Mouse (Mus musculus) heart, embryonic 16.5 days (tissue): ENCODE results near the gene Fam208a. TPM values are rescaled to one million over a fixed set of nuclear protein-coding genes. Genes with fewer than 3 reads are reported as not detected.

Experiments
- ATAC-seq: fragments of 200-750 bp; cut with Nextera tagmentation; replicated peaks from 2 replicates; pipeline ENCODE4 v1.8.0; 2017; ENCODE audit warnings: moderate number of reproducible peaks; ENCODE audit not compliant: insufficient read depth, low FRiP score; ENCODE audit errors: extremely low read depth
- H3K27ac ChIP-seq: fragments of 300-500 bp; sonication (generic); 2 replicates; pipeline ENCODE4 v1.5.1; 2014; ENCODE audit warnings: mild to moderate bottlenecking, low read length, control low read depth, moderate library complexity
- H3K27me3 ChIP-seq: fragments of 300-500 bp; sonication (generic); 2 replicates; pipeline ENCODE4 v1.6.1; 2014; ENCODE audit warnings: low read length, mixed read lengths; ENCODE audit not compliant: control insufficient read depth, insufficient read depth
- H3K36me3 ChIP-seq: fragments of 300-500 bp; sonication (generic); 2 replicates; pipeline ENCODE4 v1.6.1; 2014; ENCODE audit not compliant: control insufficient read depth, insufficient read depth
- H3K4me1 ChIP-seq: fragments of 300-500 bp; sonication (generic); 2 replicates; pipeline ENCODE4 v1.6.1; 2014; ENCODE audit warnings: low read length, mixed read lengths; ENCODE audit not compliant: control insufficient read depth, insufficient read depth
- H3K4me2 ChIP-seq: fragments of 300-500 bp; sonication (generic); 2 replicates; pipeline ENCODE4 v1.6.1; 2014; ENCODE audit warnings: low read depth, mild to moderate bottlenecking, control low read depth, low read length
- H3K4me3 ChIP-seq: fragments of 300-500 bp; sonication (generic); 2 replicates; pipeline ENCODE4 v1.5.1; 2014; ENCODE audit warnings: mild to moderate bottlenecking, control low read depth, low read length
- H3K9ac ChIP-seq: fragments of 300-500 bp; sonication (generic); 2 replicates; pipeline ENCODE4 v1.6.1; 2014; ENCODE audit warnings: low read length, control low read depth
- H3K9me3 ChIP-seq: fragments of 300-500 bp; sonication (generic); replicated peaks from 2 replicates; pipeline ENCODE4 v1.6.1; 2016; ENCODE audit warnings: low read length; ENCODE audit not compliant: control insufficient read depth
- WGBS: fragments of 180-500 bp; shearing (Covaris S2); extraction: QIAGEN DNeasy Blood & Tissue Kit; methylation state at CpG from one replicate; pipeline ENCODE4 v1.1.7; 2014; 5-methylcytosine and 5-hydroxymethylcytosine counted together
- polyA plus RNA-seq: library from polyadenylated mRNA; unstranded; fragments of >200 nt; fragmentation: Nextera tagmentation; extraction: Ambion mirVana; gene quantifications from 2 replicates; pipeline ENCODE4 v1.2.1, GENCODE M21; 2015

Fam208a gene
- 8.5 and 9.5 TPM in 2 replicates for polyA plus RNA-seq

DNA sequence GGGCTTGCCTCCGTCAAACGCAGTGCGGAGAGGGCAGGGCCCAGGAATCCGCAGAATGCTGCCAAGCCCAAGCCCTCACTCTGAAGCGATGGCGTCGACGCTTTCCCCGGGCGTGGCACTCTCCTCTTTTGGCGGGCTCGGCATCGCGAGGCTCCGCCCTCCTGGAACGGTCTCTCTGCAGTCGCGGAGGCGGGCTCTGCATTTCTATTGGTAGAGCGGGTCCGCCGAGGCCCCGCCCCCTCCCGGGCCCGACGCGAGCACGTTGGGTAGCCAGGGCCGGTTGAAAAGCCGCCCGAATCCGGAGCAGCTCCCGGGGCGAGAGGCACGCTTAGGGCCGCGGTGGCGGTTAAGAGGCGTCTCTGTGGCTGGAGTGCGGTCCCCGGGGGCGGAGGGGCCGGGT lies at the start of gene Fam208a:
Gene Fam208a (plus strand): TSS at position 262 of the 400 bp plus-strand sequence.
- peaks cover 24% of the 10 kb centered on the region for H3K36me3 ChIP-seq

GRCm38 (mm10) chr14:27379404-27379803 lies 49.2 kb upstream of the Fam208a start:
- H3K4me1 ChIP-seq: no peaks in the 10 kb centered on the region
- H3K4me2 ChIP-seq: no peak overlapping the region
- WGBS: 73% methylated on average over 12 of the region's 12 CpGs
- no peaks in the 10 kb centered on the region for H3K9me3 ChIP-seq
- ATAC-seq: no peak
- no peaks in the 10 kb centered on the region for H3K27me3 ChIP-seq
- H3K4me3 ChIP-seq: peak overlapping the region; percentile 9; the same call in 1 of the 2 replicates
- H3K36me3 ChIP-seq: peaks cover 5% of the 10 kb centered on the region; the same call in 1 of the 2 replicates
- H3K9ac ChIP-seq: no peak overlapping the region
- no peak overlapping the region for H3K27ac ChIP-seq

More for the DNA sequence above, at the start of gene Fam208a:
- ATAC-seq: peak; percentile 93
- H3K9me3 ChIP-seq: peaks cover 14% of the 10 kb centered on the region
- 0 out of 2 replicates have a peak, but pooled peaks cover 5% of the 10 kb centered on the region for H3K4me1 ChIP-seq
- peak within 1 kb of the TSS; percentile 86 for H3K9ac ChIP-seq
- H3K4me3 ChIP-seq: peak within 1 kb of the TSS; percentile 64
- no peaks in the 10 kb centered on the region for H3K27me3 ChIP-seq
- H3K27ac ChIP-seq: peak within 1 kb of the TSS; percentile 96
- peak within 1 kb of the TSS; percentile 76 for H3K4me2 ChIP-seq
- WGBS: 1% methylated on average over 42 of the region's 43 CpGs

- Histone ChIP-seq H3K27ac (no peak overlapping the region), H3K9me3 (no peaks in the 10 kb centered on the region), H3K4me2 (no peak overlapping the region), H3K36me3 (peaks cover 8% of the 10 kb centered on the region; the same call in 1 of the 2 replicates), H3K4me1 (no peaks in the 10 kb centered on the region), H3K4me3 (no peak overlapping the region), H3K27me3 (no peaks in the 10 kb centered on the region), H3K9ac (no peak overlapping the region)
- WGBS: 75% methylated on average over 7 of the region's 7 CpGs
- no peak for ATAC-seq
Measured at GRCm38 (mm10) chr14:27381459-27381858, 47.2 kb upstream of the Fam208a start.

DNA sequence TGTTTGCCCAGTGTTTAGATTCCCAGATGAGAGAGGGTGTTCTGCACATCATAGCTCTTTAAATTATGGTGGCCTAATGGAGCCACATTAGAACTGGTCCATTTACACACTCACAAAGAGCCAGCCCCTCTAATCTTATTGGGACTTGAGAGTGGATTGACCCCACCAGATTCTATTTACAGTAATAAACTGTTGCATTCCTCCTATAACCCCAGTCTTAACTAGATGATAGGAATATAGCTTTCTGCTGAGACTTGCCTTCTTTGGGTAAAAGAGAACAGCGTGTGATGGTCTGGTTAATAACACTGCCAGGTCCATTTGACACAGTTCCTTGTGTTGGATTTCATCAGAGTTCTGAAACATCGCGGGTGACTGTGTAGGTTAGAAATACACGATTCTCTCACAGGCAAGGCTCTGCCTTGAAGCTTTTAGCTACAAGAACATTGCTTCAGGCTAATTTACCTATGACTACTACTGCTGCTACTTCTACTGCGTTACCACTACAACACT lies 45.3 kb upstream of the Fam208a start:
- peaks cover 8% of the 10 kb centered on the region; the same call in 1 of the 2 replicates for H3K36me3 ChIP-seq
- ATAC-seq: no peak
- H3K9ac ChIP-seq: no peak overlapping the region
- no peaks in the 10 kb centered on the region for H3K4me1 ChIP-seq
- no peak overlapping the region for H3K4me2 ChIP-seq
- H3K4me3 ChIP-seq: no peak overlapping the region
- H3K27me3 ChIP-seq: no peaks in the 10 kb centered on the region
- H3K27ac ChIP-seq: no peak overlapping the region
- H3K9me3 ChIP-seq: no peaks in the 10 kb centered on the region
- WGBS: 86% methylated on average over 5 of the region's 5 CpGs

GRCm38 (mm10) chr14:27384143-27384542 lies 44.5 kb upstream of the Fam208a start:
- Histone ChIP-seq H3K4me2 (no peak overlapping the region), H3K36me3 (peaks cover 8% of the 10 kb centered on the region; the same call in 1 of the 2 replicates), H3K4me3 (no peak overlapping the region), H3K27ac (no peak overlapping the region), H3K9ac (no peak overlapping the region), H3K4me1 (no peaks in the 10 kb centered on the region), H3K27me3 (no peaks in the 10 kb centered on the region), H3K9me3 (no peaks in the 10 kb centered on the region)
- ATAC-seq: no peak
- 87% methylated on average over 4 of the region's 4 CpGs for WGBS

- Histone ChIP-seq H3K4me3 (no peak overlapping the region), H3K9ac (no peak overlapping the region), H3K27me3 (no peaks in the 10 kb centered on the region), H3K36me3 (peaks cover 8% of the 10 kb centered on the region; the same call in 1 of the 2 replicates), H3K4me1 (no peaks in the 10 kb centered on the region), H3K4me2 (no peak overlapping the region), H3K9me3 (no peaks in the 10 kb centered on the region), H3K27ac (peak overlapping the region; percentile 55)
- no peak for ATAC-seq
Measured at GRCm38 (mm10) chr14:27388616-27389015, 40.0 kb upstream of the Fam208a start.

GRCm38 (mm10) chr14:27389722-27390121 lies 38.9 kb upstream of the Fam208a start:
- no peak overlapping the region for H3K4me2 ChIP-seq
- no peak overlapping the region for H3K27ac ChIP-seq
- H3K27me3 ChIP-seq: no peaks in the 10 kb centered on the region
- H3K9me3 ChIP-seq: no peaks in the 10 kb centered on the region
- 80% methylated on average over 2 of the region's 2 CpGs for WGBS
- no peaks in the 10 kb centered on the region for H3K4me1 ChIP-seq
- H3K9ac ChIP-seq: no peak overlapping the region
- H3K4me3 ChIP-seq: no peak overlapping the region
- H3K36me3 ChIP-seq: peaks cover 2% of the 10 kb centered on the region; the same call in 1 of the 2 replicates
- ATAC-seq: no peak

GRCm38 (mm10) chr14:27390663-27391062 lies 38.0 kb upstream of the Fam208a start:
- Histone ChIP-seq H3K4me3 (no peak overlapping the region), H3K27ac (no peak overlapping the region), H3K27me3 (no peaks in the 10 kb centered on the region), H3K9ac (no peak overlapping the region), H3K4me2 (no peak overlapping the region), H3K36me3 (peaks cover 2% of the 10 kb centered on the region; the same call in 1 of the 2 replicates), H3K9me3 (no peaks in the 10 kb centered on the region), H3K4me1 (no peaks in the 10 kb centered on the region)
- ATAC-seq: no peak
- 84% methylated on average over 7 of the region's 7 CpGs for WGBS

DNA sequence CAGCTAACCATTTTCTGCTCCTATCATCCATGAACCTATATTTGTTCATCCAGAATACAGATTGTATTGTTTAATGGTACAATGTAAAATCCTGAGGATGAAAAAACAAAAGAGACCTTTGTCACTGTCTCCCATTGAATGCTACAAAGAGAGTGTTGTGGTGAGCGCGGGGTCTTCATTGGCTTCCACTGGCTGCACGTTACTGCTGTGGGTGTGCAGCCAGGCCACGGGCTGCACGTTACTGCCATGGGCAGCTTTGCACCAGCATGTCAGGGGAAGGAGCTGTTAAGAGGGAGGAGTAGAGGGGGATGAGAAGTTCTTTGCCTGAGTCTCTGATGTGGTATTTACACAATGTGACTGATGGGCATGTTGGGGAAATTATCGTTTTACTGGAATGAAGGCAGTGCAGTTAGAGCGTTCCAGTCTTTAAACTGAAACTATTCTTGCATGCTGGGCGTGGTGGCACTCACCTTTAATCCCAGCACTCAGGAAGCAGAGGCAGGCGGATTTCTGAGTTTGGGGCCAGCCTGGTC lies 36.8 kb upstream of the Fam208a start:
- WGBS: 73% methylated on average over 9 of the region's 9 CpGs
- H3K27me3 ChIP-seq: no peaks in the 10 kb centered on the region

More for the DNA sequence above, 36.8 kb upstream of the Fam208a start:
- Histone ChIP-seq H3K9ac (no peak overlapping the region), H3K9me3 (no peaks in the 10 kb centered on the region), H3K27ac (no peak overlapping the region), H3K36me3 (no peaks in the 10 kb centered on the region), H3K4me2 (no peak overlapping the region), H3K4me3 (no peak overlapping the region), H3K4me1 (no peaks in the 10 kb centered on the region)
- ATAC-seq: no peak; the same call in 1 of the 2 replicates
